Mouse (Mus musculus): ENCODE data around the gene Bcap31. TPM values are rescaled to one million over a fixed set of nuclear protein-coding genes. Genes with fewer than 3 reads are reported as not detected.

The Bcap31 gene
- polyA plus RNA-seq, 1 experiment = 1.8 TPM

DNA sequence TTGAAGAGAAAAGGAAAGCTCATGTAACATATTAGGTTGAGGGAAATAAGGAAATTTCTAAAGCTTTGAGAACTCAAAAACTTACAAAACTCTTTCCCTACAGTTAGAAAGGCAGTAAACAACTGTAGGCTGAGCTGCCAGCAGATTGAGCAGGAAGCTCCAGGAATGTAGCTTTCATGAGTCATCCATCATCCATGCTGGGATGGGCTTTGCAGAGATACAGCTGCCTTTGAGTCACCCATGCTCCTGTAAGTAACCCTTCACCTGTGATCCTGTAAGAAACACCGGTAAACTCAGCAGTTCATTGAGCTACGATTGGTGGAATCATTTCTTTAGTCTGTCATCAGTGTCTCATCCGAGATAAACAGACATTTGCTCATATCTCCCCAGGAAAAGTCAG is 65.1 kb downstream of the Bcap31 start:
- no peaks in the 10 kb centered on the region for H3K36me3 ChIP-seq (ENCODE audit: control insufficient read depth)
- peaks cover 8% of the 10 kb centered on the region for H3K27me3 ChIP-seq (ENCODE audit: control insufficient read depth)
- no peaks in the 10 kb centered on the region for H3K9me3 ChIP-seq (ENCODE audit: control insufficient read depth, low read length)
- H3K4me3 ChIP-seq (replicated peaks) = no peak overlapping the region
- H3K4me1 ChIP-seq (ENCODE audit: control insufficient read depth) = no peaks in the 10 kb centered on the region
- TF ChIP-seq GATA1 (IDR thresholded peaks at IDR 0.05; ENCODE audit: low read length) = no peak
- TF ChIP-seq TAL1 (IDR thresholded peaks at IDR 0.05; ENCODE audit: low read length) = no peak

GRCm38 (mm10) chrX:73645121-73645520 is 70.9 kb downstream of the Bcap31 start:
- H3K36me3 ChIP-seq (ENCODE audit: control insufficient read depth) = no peaks in the 10 kb centered on the region; the same call in 1 of the 2 replicates
- H3K4me1 ChIP-seq (ENCODE audit: control insufficient read depth) = no peaks in the 10 kb centered on the region
- H3K9me3 ChIP-seq (ENCODE audit: control insufficient read depth, low read length) = peaks cover 9% of the 10 kb centered on the region
- no peak overlapping the region for H3K4me3 ChIP-seq (replicated peaks)
- TF ChIP-seq GATA1 (IDR thresholded peaks at IDR 0.05; ENCODE audit: low read length) (no peak), TAL1 (IDR thresholded peaks at IDR 0.05; ENCODE audit: low read length) (no peak)
- H3K27me3 ChIP-seq (ENCODE audit: control insufficient read depth) = peaks cover 18% of the 10 kb centered on the region

GRCm38 (mm10) chrX:73639901-73640469 is 76.0 kb downstream of the Bcap31 start:
- Histone ChIP-seq H3K27me3 (ENCODE audit: control insufficient read depth) (peaks cover 69% of the 10 kb centered on the region), H3K4me1 (ENCODE audit: control insufficient read depth) (no peaks in the 10 kb centered on the region), H3K4me3 (replicated peaks) (peak overlapping the region; percentile 36), H3K9me3 (ENCODE audit: control insufficient read depth, low read length) (peaks cover 23% of the 10 kb centered on the region), H3K36me3 (ENCODE audit: control insufficient read depth) (no peaks in the 10 kb centered on the region; the same call in 1 of the 2 replicates)
- TF ChIP-seq TAL1 (IDR thresholded peaks at IDR 0.05; ENCODE audit: low read length) = no peak
- TF ChIP-seq GATA1 (IDR thresholded peaks at IDR 0.05; ENCODE audit: low read length) = no peak

DNA sequence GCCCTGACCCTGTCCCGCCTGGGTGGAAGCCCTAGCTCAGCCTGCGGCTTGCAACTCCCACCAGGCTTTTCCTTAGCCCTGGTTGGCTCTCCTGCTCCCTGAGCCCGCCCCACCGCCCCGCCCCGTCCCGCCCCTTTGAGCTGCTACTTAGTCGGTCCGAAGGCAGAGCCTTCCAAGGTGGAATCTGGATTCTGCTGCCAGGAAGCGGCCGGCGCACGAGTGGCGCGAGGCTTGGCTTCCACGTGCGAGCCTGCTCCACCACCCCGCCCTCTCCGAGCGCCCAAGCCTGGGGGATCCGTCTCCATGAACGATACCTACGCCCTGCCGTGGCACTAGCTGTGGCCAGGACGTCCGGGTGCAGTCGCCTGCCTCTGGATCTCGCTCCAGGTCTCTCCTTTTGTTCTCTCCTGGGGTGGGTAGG is 76.7 kb downstream of the Bcap31 start, which contains the start of gene Dusp9:
Dusp9 (plus strand) TSS at position 165 of the 421 bp plus-strand sequence.
- Histone ChIP-seq H3K36me3 (ENCODE audit: control insufficient read depth) (no peaks in the 10 kb centered on the region; the same call in 1 of the 2 replicates), H3K27me3 (ENCODE audit: control insufficient read depth) (peaks cover 76% of the 10 kb centered on the region), H3K4me3 (replicated peaks) (peak within 1 kb of the TSS; percentile 36), H3K4me1 (ENCODE audit: control insufficient read depth) (no peaks in the 10 kb centered on the region), H3K9me3 (ENCODE audit: control insufficient read depth, low read length) (peaks cover 23% of the 10 kb centered on the region)
- TF ChIP-seq GATA1 (IDR thresholded peaks at IDR 0.05; ENCODE audit: low read length) = no peak
- TF ChIP-seq TAL1 (IDR thresholded peaks at IDR 0.05; ENCODE audit: low read length) = no peak

- TF ChIP-seq TAL1 (IDR thresholded peaks at IDR 0.05; ENCODE audit: low read length) (no peak), GATA1 (IDR thresholded peaks at IDR 0.05; ENCODE audit: low read length) (no peak)
- Histone ChIP-seq H3K4me3 (replicated peaks) (no peak overlapping the region), H3K36me3 (ENCODE audit: control insufficient read depth) (no peaks in the 10 kb centered on the region; the same call in 1 of the 2 replicates), H3K4me1 (ENCODE audit: control insufficient read depth) (no peaks in the 10 kb centered on the region), H3K9me3 (ENCODE audit: control insufficient read depth, low read length) (peaks cover 23% of the 10 kb centered on the region), H3K27me3 (ENCODE audit: control insufficient read depth) (peaks cover 90% of the 10 kb centered on the region)
Observed at GRCm38 (mm10) chrX:73637415-73637814, 78.6 kb downstream of the Bcap31 start.

Other genes with a start within 250 kb of the Bcap31 start
- 0.01 and 0.04 TPM in 2 replicates for gene Bgn, start 232.6 kb downstream of the Bcap31 start, polyA plus RNA-seq (2012)
- not detected in 2 replicates for gene Atp2b3, start 213.1 kb downstream of the Bcap31 start, polyA plus RNA-seq (2012)
- gene Dusp9, start 76.8 kb downstream of the Bcap31 start, polyA plus RNA-seq (2012) = 0.10 TPM in 2 replicates
- not detected in 2 replicates for gene Pnck, start 56.1 kb downstream of the Bcap31 start, polyA plus RNA-seq (2012)
- gene Slc6a8, start 43.0 kb downstream of the Bcap31 start, polyA plus RNA-seq (2012) = not detected in 2 replicates
- gene Abcd1, start 422 bp upstream of the Bcap31 start, polyA plus RNA-seq (2012) = 1.6 and 2.2 TPM in 2 replicates
- not detected in 2 replicates for gene Plxnb3, start 40.9 kb upstream of the Bcap31 start, polyA plus RNA-seq (2012)
- not detected in 2 replicates for gene Srpk3, start 58.2 kb upstream of the Bcap31 start, polyA plus RNA-seq (2012)
- 4.3 and 5.1 TPM in 2 replicates for gene Idh3g, start 70.7 kb upstream of the Bcap31 start, polyA plus RNA-seq (2012)
- gene Ssr4, start 70.9 kb upstream of the Bcap31 start, polyA plus RNA-seq (2012) = 2.6 and 3.5 TPM in 2 replicates
- gene Pdzd4, start 108.8 kb upstream of the Bcap31 start, polyA plus RNA-seq (2012) = 0.02 TPM in 1 of 2 replicates, not detected in the other
- not detected in 2 replicates for gene Avpr2, start 175.9 kb upstream of the Bcap31 start, polyA plus RNA-seq (2012)
- 0.05 and 0.09 TPM in 2 replicates for gene L1cam, start 179.9 kb upstream of the Bcap31 start, polyA plus RNA-seq (2012)
- 0.27 and 0.38 TPM in 2 replicates for gene Arhgap4, start 205.7 kb upstream of the Bcap31 start, polyA plus RNA-seq (2012)
- 17.2 and 21.3 TPM in 2 replicates for gene Naa10, start 205.8 kb upstream of the Bcap31 start, polyA plus RNA-seq (2012)
- gene Renbp, start 214.7 kb upstream of the Bcap31 start, polyA plus RNA-seq (2012) = 0.91 and 3.1 TPM in 2 replicates

Measured in erythroblast, embryonic 14.5 days (primary cell).